In the genomic region with DNA sequence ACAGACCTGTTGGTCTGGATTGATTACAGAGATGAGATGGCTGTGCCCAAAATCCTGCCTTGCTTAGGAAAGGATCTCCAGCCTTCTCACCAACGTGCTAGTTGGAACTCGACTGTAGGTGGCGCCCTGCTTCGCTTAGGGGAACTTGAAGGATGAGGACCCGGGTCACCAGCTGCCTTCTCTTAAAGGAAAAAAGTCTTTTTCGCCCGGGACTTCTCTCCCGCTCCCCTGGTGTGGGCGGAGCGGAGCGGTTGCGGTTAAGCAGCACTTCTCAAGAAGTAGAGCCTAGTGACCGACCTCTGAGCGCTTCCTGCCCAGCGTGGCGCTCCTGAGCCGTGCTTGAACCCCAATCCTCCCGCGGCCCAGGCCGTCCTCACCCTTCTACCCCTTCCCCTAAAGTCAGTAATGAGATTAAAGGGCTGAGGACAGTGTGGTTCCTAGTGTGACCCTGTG, we compare ENCODE assay signal across 8 mouse cellular contexts. TPM values are rescaled to one million over a fixed set of nuclear protein-coding genes. Genes with fewer than 3 reads are reported as not detected.
DNase-seq lines count a peak whose midpoint lies in the region; ATAC-seq lines count a peak whose summit lies in the region.

No protein-coding gene starts in this region.

- intact Hi-C loops in gastrocnemius, postnatal 14 days (cut with DNase I; ENCODE audit: low total_unique reads) = loop anchor here (5.0 to 10.0 kb wide), 3 partner anchors 254 to 571 kb away; no protein-coding TSS in a partner anchor
- intact Hi-C loops in left cerebral cortex, postnatal 10 days (cut with DNase I) = loop anchor here (2.0 to 10.0 kb wide), 4 partner anchors 351 to 694 kb away; no protein-coding TSS in a partner anchor

- ATAC-seq in inflammation-experienced regulatory T-cells, adult 6 months = peak; percentile 87
- ATAC-seq in megakaryocyte progenitor cell, adult 5-6 weeks (replicated peaks; ENCODE audit: poor library complexity) = peak; percentile 80

- peak; percentile 94 for DNase-seq in adrenal gland, adult 2 months
- DNase-seq in embryo, embryonic 11 days = peak; percentile 97
- peak; percentile 94 for DNase-seq in gastrocnemius, postnatal 14 days
- peak; percentile 85 to 94 for DNase-seq in left cerebral cortex, postnatal 10 days (ENCODE audit: extremely low spot score in 1 of 2, low spot score in 2 of 2)
- peak; percentile 95 for DNase-seq in right cerebral cortex, postnatal 14 days
- peak; percentile 91 for DNase-seq in urinary bladder, postnatal 25 days (ENCODE audit: low spot score)

RNA-seq across cellular contexts. Expression of gene Nfia, which starts 21.5 kb away (rescaled TPM):
- 100 to 1,000 TPM; 132 to 174 TPM for total RNA-seq in adrenal gland, adult 2 months (2021)
- 60.7 and 83.3 TPM in 2 replicates for polyA plus RNA-seq in adrenal gland, adult 2 months (2012; rRNA removed)
- total RNA-seq in gastrocnemius, postnatal 14 days (2021) = 10 to 100 TPM; 69.5 to 70.1 TPM
- polyA plus RNA-seq in inflammation-experienced regulatory T-cells, adult 6 months (2017; shearing (Covaris generic)) = 10 to 100 TPM; 11.0 to 19.2 (median 15.7) TPM
- 10 to 100 TPM; 76.4 to 79.5 TPM for total RNA-seq in left cerebral cortex, postnatal 10 days (2021)
- total RNA-seq in megakaryocyte progenitor cell, adult 5-6 weeks (2015) = 21.5 and 35.1 TPM in 2 replicates
- 1.5 and 3.9 TPM in 2 replicates for total RNA-seq in megakaryocyte progenitor cell, adult 5-6 weeks (2017)

RNA-seq across cellular contexts. Expression of gene E130114P18Rik, which starts 26.8 kb away (rescaled TPM):
- total RNA-seq in adrenal gland, adult 2 months (2021) = not detected
- 0.07 TPM in 1 of 2 replicates, not detected in the other for polyA plus RNA-seq in adrenal gland, adult 2 months (2012; rRNA removed)
- total RNA-seq in gastrocnemius, postnatal 14 days (2021) = under 1 TPM; 0.38 to 0.39 TPM
- not detected for polyA plus RNA-seq in inflammation-experienced regulatory T-cells, adult 6 months (2017; shearing (Covaris generic))
- 1 to 10 TPM; 6.1 to 6.9 TPM for total RNA-seq in left cerebral cortex, postnatal 10 days (2021)
- not detected in 2 replicates for total RNA-seq in megakaryocyte progenitor cell, adult 5-6 weeks (2015)
- not detected in 2 replicates for total RNA-seq in megakaryocyte progenitor cell, adult 5-6 weeks (2017)

Comparison
In these comparisons a context has a peak if more than half of its experiments do, and no peak if none do; other contexts are left out.
1. Peak in every context shown above with its lines: DNase-seq and ATAC-seq.
2. RNA of gene E130114P18Rik, which starts 26.8 kb away (total RNA-seq): 6.1 to 6.9 TPM in left cerebral cortex, postnatal 10 days; 0.38 to 0.39 TPM in gastrocnemius, postnatal 14 days, not detected in adrenal gland, adult 2 months and not detected in megakaryocyte progenitor cell, adult 5-6 weeks; every median in the first group is over 4 times any median in the second.